Mouse (Mus musculus) lung, embryonic 16.5 days (tissue): ENCODE data around the gene Vamp1. TPM values are rescaled to one million over a fixed set of nuclear protein-coding genes. Genes with fewer than 3 reads are reported as not detected.
A peak's percentile ranks its signal among the peaks of the same experiment; 100 is the strongest.

Experiments
- ATAC-seq: fragments of 200-750 bp; cut with Nextera tagmentation; 2 replicates; pipeline ENCODE4 v1.8.0; 2017; ENCODE audit warnings: low read depth, mild to moderate bottlenecking, moderate library complexity
- H3K27ac ChIP-seq: fragments of 300-500 bp; sonication (generic); 2 replicates; pipeline ENCODE4 v1.5.1; 2014; ENCODE audit warnings: mild to moderate bottlenecking, control low read depth, low read length
- H3K27me3 ChIP-seq: fragments of 300-500 bp; sonication (generic); 2 replicates; pipeline ENCODE4 v1.6.1; 2014; ENCODE audit warnings: low read depth, low read length, mixed read lengths; ENCODE audit not compliant: control insufficient read depth, insufficient read depth
- H3K36me3 ChIP-seq: fragments of 300-500 bp; sonication (generic); 2 replicates; pipeline ENCODE4 v1.6.1; 2014; ENCODE audit warnings: low read length; ENCODE audit not compliant: control insufficient read depth, insufficient read depth
- H3K4me1 ChIP-seq: fragments of 300-500 bp; sonication (generic); replicated peaks from 2 replicates; pipeline ENCODE4 v1.6.1; 2014; ENCODE audit warnings: low read length, mixed read lengths; ENCODE audit not compliant: control insufficient read depth, insufficient read depth
- H3K4me2 ChIP-seq: fragments of 300-500 bp; sonication (generic); 2 replicates; pipeline ENCODE4 v1.6.1; 2014; ENCODE audit warnings: low read depth, low read length, control low read depth
- H3K4me3 ChIP-seq: fragments of 300-500 bp; sonication (generic); 2 replicates; pipeline ENCODE4 v1.5.1; 2014; ENCODE audit warnings: mild to moderate bottlenecking, low read length, control low read depth
- H3K9ac ChIP-seq: fragments of 300-500 bp; sonication (generic); 2 replicates; pipeline ENCODE4 v1.6.1; 2014; ENCODE audit warnings: low read length, control low read depth
- H3K9me3 ChIP-seq: fragments of 300-500 bp; sonication (generic); 2 replicates; pipeline ENCODE4 v1.6.1; 2016; ENCODE audit warnings: low read length; ENCODE audit not compliant: control insufficient read depth
- WGBS: fragments of 180-500 bp; shearing (Covaris S2); extraction: QIAGEN DNeasy Blood & Tissue Kit; methylation state at CpG from one replicate; pipeline ENCODE4 v1.1.7; 2014; 5-methylcytosine and 5-hydroxymethylcytosine counted together
- microRNA-seq: library from miRNA; unstranded; fragments of <30 nt; microRNA quantifications from one replicate; pipeline ENCODE4, GENCODE M21; 2016
- polyA plus RNA-seq: library from polyadenylated mRNA; unstranded; fragments of >200 nt; fragmentation: Nextera tagmentation; extraction: Ambion mirVana; gene quantifications from 2 replicates; pipeline ENCODE4 v1.2.1, GENCODE M21; 2015

Vamp1 gene
- polyA plus RNA-seq, 1 experiment from 2014 or later, result 5.2 TPM

- no peaks in the 10 kb centered on the region for H3K36me3 ChIP-seq
- no peak for ATAC-seq
- no peak overlapping the region for H3K27ac ChIP-seq
- 0 out of 2 replicates have a peak, but pooled peaks cover 5% of the 10 kb centered on the region for H3K9me3 ChIP-seq
- H3K4me3 ChIP-seq, result no peak overlapping the region
- no peak overlapping the region for H3K9ac ChIP-seq
- no peak overlapping the region for H3K4me2 ChIP-seq
- no peaks in the 10 kb centered on the region; the same call in 1 of the 2 replicates for H3K27me3 ChIP-seq
- 0 out of 2 replicates have a peak, but pooled peaks cover 2% of the 10 kb centered on the region for H3K4me1 ChIP-seq
- WGBS, result 71% methylated on average over 4 of the region's 4 CpGs
These were observed 71.6 kb downstream of the Vamp1 start for GRCm38 (mm10) chr6:125286944-125287343.

DNA sequence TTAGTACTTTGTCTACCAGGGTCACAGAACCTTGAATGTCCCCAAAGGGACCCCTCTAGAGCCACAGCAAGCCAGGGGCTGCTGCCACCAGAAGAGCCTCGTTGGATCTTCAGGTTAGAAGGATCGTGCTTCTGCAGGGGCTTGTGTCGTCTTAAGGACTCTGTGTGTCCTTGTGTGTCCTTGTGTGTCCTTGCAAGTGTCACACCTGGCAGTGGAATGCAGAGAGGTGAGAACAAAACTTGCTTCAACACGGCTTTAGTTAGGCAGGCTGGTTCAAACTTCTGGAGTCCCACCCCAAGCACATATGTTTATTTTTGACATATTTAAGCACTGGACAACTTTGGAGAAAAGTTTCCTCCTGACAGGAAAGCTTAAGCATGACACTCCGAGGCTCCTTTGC is 73.4 kb downstream of the Vamp1 start:
- H3K4me2 ChIP-seq, result no peak overlapping the region
- no peak overlapping the region for H3K9ac ChIP-seq
- 0 out of 2 replicates have a peak, but pooled peaks cover 2% of the 10 kb centered on the region for H3K4me1 ChIP-seq
- no peak overlapping the region for H3K4me3 ChIP-seq
- no peaks in the 10 kb centered on the region for H3K36me3 ChIP-seq
- ATAC-seq, result peak; percentile 56; the same call in 1 of the 2 replicates
- peak overlapping the region; percentile 36; the same call in 1 of the 2 replicates for H3K27ac ChIP-seq
- 0 out of 2 replicates have a peak, but pooled peaks cover 5% of the 10 kb centered on the region for H3K9me3 ChIP-seq
- 42% methylated on average over 5 of the region's 5 CpGs for WGBS
- no peaks in the 10 kb centered on the region; the same call in 1 of the 2 replicates for H3K27me3 ChIP-seq

- no peak for ATAC-seq
- H3K9me3 ChIP-seq, result no peaks in the 10 kb centered on the region
- no peaks in the 10 kb centered on the region for H3K36me3 ChIP-seq
- H3K9ac ChIP-seq, result no peak overlapping the region
- H3K27ac ChIP-seq, result no peak overlapping the region
- no peak overlapping the region for H3K4me2 ChIP-seq
- no peak overlapping the region for H3K4me3 ChIP-seq
- 0 out of 2 replicates have a peak, but pooled peaks cover under 1% of the 10 kb centered on the region for H3K4me1 ChIP-seq
- WGBS, result 79% methylated on average over 4 of the region's 4 CpGs
- H3K27me3 ChIP-seq, result no peaks in the 10 kb centered on the region; the same call in 1 of the 2 replicates
These were observed 76.0 kb downstream of the Vamp1 start for GRCm38 (mm10) chr6:125291329-125291728.

DNA sequence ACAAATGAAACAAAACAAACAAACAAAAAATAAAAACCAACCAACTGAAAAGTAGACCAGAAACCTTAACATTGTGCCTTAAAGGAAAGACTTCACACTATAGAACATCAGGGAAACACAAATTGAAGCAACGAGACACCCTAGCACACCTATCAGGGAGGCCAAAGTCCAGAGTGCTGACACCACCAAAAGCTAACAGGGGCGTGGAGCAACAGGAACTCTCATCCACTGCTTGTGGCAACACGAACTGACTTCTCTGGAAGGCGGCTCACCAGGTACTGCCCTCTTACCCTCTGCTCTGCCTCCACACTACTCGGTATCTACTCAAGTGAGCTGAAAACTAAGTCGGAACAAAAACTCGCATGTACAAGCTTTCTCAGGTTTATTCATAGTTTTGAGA is 76.9 kb downstream of the Vamp1 start:
- Histone ChIP-seq H3K27me3 (no peaks in the 10 kb centered on the region; the same call in 1 of the 2 replicates), H3K27ac (no peak overlapping the region), H3K36me3 (no peaks in the 10 kb centered on the region), H3K4me2 (no peak overlapping the region), H3K4me3 (no peak overlapping the region), H3K4me1 (no peaks in the 10 kb centered on the region), H3K9ac (no peak overlapping the region), H3K9me3 (no peaks in the 10 kb centered on the region)
- ATAC-seq, result no peak
- WGBS, result 89% methylated on average over 7 of the region's 7 CpGs

- no peaks in the 10 kb centered on the region for H3K9me3 ChIP-seq
- no peak for ATAC-seq
- 66% methylated on average over 4 of the region's 4 CpGs for WGBS
- H3K9ac ChIP-seq, result no peak overlapping the region
- H3K36me3 ChIP-seq, result no peaks in the 10 kb centered on the region
- H3K4me1 ChIP-seq, result no peaks in the 10 kb centered on the region
- no peak overlapping the region for H3K4me3 ChIP-seq
- no peaks in the 10 kb centered on the region; the same call in 1 of the 2 replicates for H3K27me3 ChIP-seq
- no peak overlapping the region for H3K27ac ChIP-seq
- H3K4me2 ChIP-seq, result no peak overlapping the region
These were observed 78.7 kb downstream of the Vamp1 start for GRCm38 (mm10) chr6:125294049-125294448.

Small RNAs within 50 kb of the gene (microRNA-seq; reads per million reads assigned to microRNA genes)
- gene Mir3098, result 0.59 reads per million
- gene Mir8113, result not detected

Other genes starting within 250 kb of the Vamp1 start
- gene Pianp, start 218.9 kb upstream of the Vamp1 start, polyA plus RNA-seq, result 0.68 and 0.88 TPM in 2 replicates
- 14.0 and 14.3 TPM in 2 replicates for gene Zfp384, start 206.4 kb upstream of the Vamp1 start, polyA plus RNA-seq
- 141 and 142 TPM in 2 replicates for gene Ing4, start 175.8 kb upstream of the Vamp1 start, polyA plus RNA-seq
- gene Acrbp, start 165.9 kb upstream of the Vamp1 start, polyA plus RNA-seq, result 12.9 and 16.4 TPM in 2 replicates
- 0.45 and 0.49 TPM in 2 replicates for gene Lpar5, start 147.6 kb upstream of the Vamp1 start, polyA plus RNA-seq
- 58.2 and 59.4 TPM in 2 replicates for gene Chd4, start 119.6 kb upstream of the Vamp1 start, polyA plus RNA-seq
- gene Nop2, start 83.6 kb upstream of the Vamp1 start, polyA plus RNA-seq, result 44.5 and 52.5 TPM in 2 replicates
- 5.5 and 7.2 TPM in 2 replicates for gene Iffo1, start 70.3 kb upstream of the Vamp1 start, polyA plus RNA-seq
- gene Gapdh, start 49.1 kb upstream of the Vamp1 start, polyA plus RNA-seq, result 1,562 and 1,631 TPM in 2 replicates
- gene Ncapd2, start 23.9 kb upstream of the Vamp1 start, polyA plus RNA-seq, result 123 and 135 TPM in 2 replicates
- 216 and 226 TPM in 2 replicates for gene Mrpl51, start 23.8 kb upstream of the Vamp1 start, polyA plus RNA-seq
- gene Tapbpl, start 16.3 kb downstream of the Vamp1 start, polyA plus RNA-seq, result 9.0 and 10.0 TPM in 2 replicates
- gene Cd27, start 21.5 kb downstream of the Vamp1 start, polyA plus RNA-seq, result 3.1 and 5.7 TPM in 2 replicates
- 0.16 TPM in 1 of 2 replicates, not detected in the other for gene Tuba3a, start 70.5 kb downstream of the Vamp1 start, polyA plus RNA-seq
- 91.1 and 96.4 TPM in 2 replicates for gene Ltbr, start 98.3 kb downstream of the Vamp1 start, polyA plus RNA-seq
- gene Scnn1a, start 105.1 kb downstream of the Vamp1 start, polyA plus RNA-seq, result 9.1 and 13.4 TPM in 2 replicates
- 115 and 117 TPM in 2 replicates for gene Tnfrsf1a, start 133.8 kb downstream of the Vamp1 start, polyA plus RNA-seq
- 0.49 and 0.99 TPM in 2 replicates for gene Plekhg6, start 165.2 kb downstream of the Vamp1 start, polyA plus RNA-seq